Mouse (Mus musculus): ENCODE results near the gene Angptl2. TPM values are rescaled to one million over a fixed set of nuclear protein-coding genes. Genes with fewer than 3 reads are reported as not detected.

Gene Angptl2
- polyA plus RNA-seq, 1 experiment from 2014 or later, result 10.8 TPM

- Histone ChIP-seq H3K9me3 (no peaks in the 10 kb centered on the region), H3K9ac (replicated peaks) (0 out of 2 replicates have a peak overlapping the region, but pooled peaks have one; percentile 16)
- 0 out of 2 replicates have a peak, but pooled peaks have one; percentile 23 for ATAC-seq (replicated peaks)
Observed at GRCm38 (mm10) chr2:33179171-33179929, 36.5 kb upstream of the Angptl2 start.

GRCm38 (mm10) chr2:33179930-33180630 lies 35.8 kb upstream of the Angptl2 start:
- 23% methylated on average over 16 of the region's 16 CpGs for whole genome bisulfite sequencing
- Histone ChIP-seq H3K4me3 (no peak overlapping the region), H3K4me1 (peaks cover 36% of the 10 kb centered on the region), H3K9me3 (no peaks in the 10 kb centered on the region), H3K4me2 (replicated peaks) (no peak overlapping the region), H3K9ac (replicated peaks) (no peak overlapping the region), H3K27ac (replicated peaks) (peak overlapping the region; percentile 67), H3K36me3 (no peaks in the 10 kb centered on the region), H3K27me3 (no peaks in the 10 kb centered on the region)
- peak; percentile 23; the same call in 1 of the 2 replicates for ATAC-seq (replicated peaks)

More at GRCm38 (mm10) chr2:33179171-33179929, 36.5 kb upstream of the Angptl2 start:
- H3K4me1 ChIP-seq, result peaks cover 32% of the 10 kb centered on the region
- peak overlapping the region; percentile 67 for H3K27ac ChIP-seq (replicated peaks)
- no peaks in the 10 kb centered on the region for H3K36me3 ChIP-seq
- WGBS, result 24% methylated on average over 14 of the region's 14 CpGs
- no peak overlapping the region for H3K4me2 ChIP-seq (replicated peaks)
- no peak overlapping the region for H3K4me3 ChIP-seq
- H3K27me3 ChIP-seq, result no peaks in the 10 kb centered on the region

- no peak for ATAC-seq (replicated peaks)
- H3K9me3 ChIP-seq, result no peaks in the 10 kb centered on the region
- H3K9ac ChIP-seq (replicated peaks), result no peak overlapping the region
- WGBS, result 97% methylated on average over 7 of the region's 7 CpGs
- H3K4me1 ChIP-seq, result peaks cover 45% of the 10 kb centered on the region
- no peaks in the 10 kb centered on the region for H3K36me3 ChIP-seq
- H3K27me3 ChIP-seq, result no peaks in the 10 kb centered on the region
- H3K4me2 ChIP-seq (replicated peaks), result no peak overlapping the region
- H3K27ac ChIP-seq (replicated peaks), result no peak overlapping the region
- no peak overlapping the region for H3K4me3 ChIP-seq
Observed at GRCm38 (mm10) chr2:33183321-33183720, 32.5 kb upstream of the Angptl2 start.

- Histone ChIP-seq H3K4me3 (no peak overlapping the region), H3K36me3 (no peaks in the 10 kb centered on the region), H3K27ac (replicated peaks) (peak overlapping the region; percentile 53), H3K27me3 (no peaks in the 10 kb centered on the region), H3K4me1 (peaks cover 36% of the 10 kb centered on the region), H3K9ac (replicated peaks) (no peak overlapping the region), H3K9me3 (no peaks in the 10 kb centered on the region), H3K4me2 (replicated peaks) (no peak overlapping the region)
- no peak for ATAC-seq (replicated peaks)
- 54% methylated on average over 10 of the region's 10 CpGs for WGBS
Observed at GRCm38 (mm10) chr2:33184641-33185040, 31.2 kb upstream of the Angptl2 start.

- ATAC-seq (replicated peaks), result no peak
- no peak overlapping the region for H3K9ac ChIP-seq (replicated peaks)
- no peak overlapping the region for H3K4me2 ChIP-seq (replicated peaks)
- no peaks in the 10 kb centered on the region for H3K27me3 ChIP-seq
- 75% methylated on average over 7 of the region's 7 CpGs for WGBS
- H3K27ac ChIP-seq (replicated peaks), result peak overlapping the region; percentile 21; the same call in 1 of the 2 replicates
- H3K36me3 ChIP-seq, result no peaks in the 10 kb centered on the region
- peaks cover 36% of the 10 kb centered on the region for H3K4me1 ChIP-seq
- no peaks in the 10 kb centered on the region for H3K9me3 ChIP-seq
- no peak overlapping the region for H3K4me3 ChIP-seq
Observed at GRCm38 (mm10) chr2:33185258-33185657, 30.6 kb upstream of the Angptl2 start.

GRCm38 (mm10) chr2:33186505-33186904 lies 29.4 kb upstream of the Angptl2 start:
- no peak overlapping the region for H3K4me2 ChIP-seq (replicated peaks)
- 75% methylated on average over 7 of the region's 7 CpGs for WGBS
- H3K4me1 ChIP-seq, result peaks cover 33% of the 10 kb centered on the region
- H3K9me3 ChIP-seq, result no peaks in the 10 kb centered on the region
- H3K27ac ChIP-seq (replicated peaks), result no peak overlapping the region
- no peak overlapping the region for H3K9ac ChIP-seq (replicated peaks)
- ATAC-seq (replicated peaks), result no peak
- H3K27me3 ChIP-seq, result no peaks in the 10 kb centered on the region
- no peak overlapping the region for H3K4me3 ChIP-seq
- H3K36me3 ChIP-seq, result no peaks in the 10 kb centered on the region

GRCm38 (mm10) chr2:33187874-33188273 lies 28.0 kb upstream of the Angptl2 start:
- Histone ChIP-seq H3K27ac (replicated peaks) (no peak overlapping the region), H3K4me2 (replicated peaks) (no peak overlapping the region), H3K9me3 (no peaks in the 10 kb centered on the region), H3K4me3 (no peak overlapping the region), H3K9ac (replicated peaks) (no peak overlapping the region), H3K36me3 (no peaks in the 10 kb centered on the region), H3K4me1 (peaks cover 33% of the 10 kb centered on the region), H3K27me3 (no peaks in the 10 kb centered on the region)
- ATAC-seq (replicated peaks), result no peak
- 88% methylated on average over 2 of the region's 2 CpGs for WGBS

- Histone ChIP-seq H3K4me1 (peaks cover 32% of the 10 kb centered on the region), H3K27ac (replicated peaks) (no peak overlapping the region), H3K4me2 (replicated peaks) (no peak overlapping the region), H3K9ac (replicated peaks) (no peak overlapping the region), H3K9me3 (no peaks in the 10 kb centered on the region), H3K36me3 (no peaks in the 10 kb centered on the region), H3K27me3 (no peaks in the 10 kb centered on the region), H3K4me3 (no peak overlapping the region)
- 87% methylated on average over 6 of the region's 6 CpGs for WGBS
- ATAC-seq (replicated peaks), result no peak
Observed at GRCm38 (mm10) chr2:33188925-33189670, 26.8 kb upstream of the Angptl2 start.

GRCm38 (mm10) chr2:33189976-33190375 lies 25.9 kb upstream of the Angptl2 start:
- H3K27me3 ChIP-seq, result no peaks in the 10 kb centered on the region
- 55% methylated on average over 3 of the region's 3 CpGs for WGBS
- H3K36me3 ChIP-seq, result no peaks in the 10 kb centered on the region
- peak; percentile 38; the same call in 1 of the 2 replicates for ATAC-seq (replicated peaks)
- no peak overlapping the region for H3K9ac ChIP-seq (replicated peaks)
- H3K9me3 ChIP-seq, result no peaks in the 10 kb centered on the region
- peaks cover 25% of the 10 kb centered on the region for H3K4me1 ChIP-seq
- no peak overlapping the region for H3K4me2 ChIP-seq (replicated peaks)
- peak overlapping the region; percentile 33 for H3K27ac ChIP-seq (replicated peaks)
- no peak overlapping the region for H3K4me3 ChIP-seq

GRCm38 (mm10) chr2:33200368-33201068 lies 15.4 kb upstream of the Angptl2 start:
- no peak overlapping the region for H3K4me3 ChIP-seq
- no peak overlapping the region for H3K9ac ChIP-seq (replicated peaks)
- 81% methylated on average over 14 of the region's 14 CpGs for WGBS
- H3K4me2 ChIP-seq (replicated peaks), result no peak overlapping the region
- H3K27ac ChIP-seq (replicated peaks), result no peak overlapping the region
- no peaks in the 10 kb centered on the region for H3K9me3 ChIP-seq
- H3K36me3 ChIP-seq, result no peaks in the 10 kb centered on the region
- peaks cover 15% of the 10 kb centered on the region for H3K4me1 ChIP-seq
- no peaks in the 10 kb centered on the region for H3K27me3 ChIP-seq
- no peak for ATAC-seq (replicated peaks)

GRCm38 (mm10) chr2:33203284-33203683 lies 12.6 kb upstream of the Angptl2 start:
- Histone ChIP-seq H3K27me3 (no peaks in the 10 kb centered on the region), H3K9ac (replicated peaks) (no peak overlapping the region), H3K4me3 (no peak overlapping the region), H3K36me3 (no peaks in the 10 kb centered on the region), H3K4me2 (replicated peaks) (no peak overlapping the region), H3K27ac (replicated peaks) (no peak overlapping the region; the same call in 1 of the 2 replicates), H3K9me3 (no peaks in the 10 kb centered on the region), H3K4me1 (peaks cover 26% of the 10 kb centered on the region)
- 44% methylated on average over 6 of the region's 6 CpGs for WGBS
- no peak for ATAC-seq (replicated peaks)

Data from forebrain, embryonic 15.5 days (tissue).